Mouse (Mus musculus): Measurements from ENCODE around the gene Zbtb16. TPM values are rescaled to one million over a fixed set of nuclear protein-coding genes. Genes with fewer than 3 reads are reported as not detected.

Zbtb16 gene
- polyA plus RNA-seq, 1 experiment from 2014 or later: 2.1 TPM

- Histone ChIP-seq H3K27ac (no peak overlapping the region), H3K36me3 (no peaks in the 10 kb centered on the region), H3K27me3 (peaks cover 39% of the 10 kb centered on the region), H3K9ac (no peak overlapping the region), H3K4me1 (peaks cover 30% of the 10 kb centered on the region), H3K4me3 (replicated peaks) (no peak overlapping the region), H3K9me3 (replicated peaks) (0 out of 2 replicates have a peak, but pooled peaks cover 6% of the 10 kb centered on the region), H3K4me2 (no peak overlapping the region)
- WGBS: 28% methylated on average over 10 of the region's 10 CpGs
- ATAC-seq (replicated peaks; ENCODE audit: low FRiP score): no peak
These were observed 188.3 kb downstream of the Zbtb16 start for GRCm38 (mm10) chr9:48647648-48648284.

- H3K27ac ChIP-seq: no peak overlapping the region
- H3K9ac ChIP-seq: no peak overlapping the region
- H3K4me2 ChIP-seq: no peak overlapping the region
- no peak for ATAC-seq (replicated peaks; ENCODE audit: low FRiP score)
- peaks cover 39% of the 10 kb centered on the region for H3K27me3 ChIP-seq
- H3K4me1 ChIP-seq: peaks cover 30% of the 10 kb centered on the region
- H3K4me3 ChIP-seq (replicated peaks): no peak overlapping the region
- WGBS: 56% methylated on average over 16 of the region's 16 CpGs
- H3K36me3 ChIP-seq: no peaks in the 10 kb centered on the region
- H3K9me3 ChIP-seq (replicated peaks): 0 out of 2 replicates have a peak, but pooled peaks cover 6% of the 10 kb centered on the region
These were observed 189.0 kb downstream of the Zbtb16 start for GRCm38 (mm10) chr9:48646781-48647647.

- 24% methylated on average over 4 of the region's 4 CpGs for WGBS
- Histone ChIP-seq H3K9me3 (replicated peaks) (0 out of 2 replicates have a peak, but pooled peaks cover 6% of the 10 kb centered on the region), H3K9ac (no peak overlapping the region), H3K4me2 (no peak overlapping the region), H3K4me3 (replicated peaks) (no peak overlapping the region), H3K36me3 (no peaks in the 10 kb centered on the region), H3K27ac (no peak overlapping the region), H3K4me1 (peaks cover 30% of the 10 kb centered on the region), H3K27me3 (peaks cover 39% of the 10 kb centered on the region)
- no peak for ATAC-seq (replicated peaks; ENCODE audit: low FRiP score)
These were observed 189.8 kb downstream of the Zbtb16 start for GRCm38 (mm10) chr9:48646251-48646650.

GRCm38 (mm10) chr9:48645648-48646126 is 190.3 kb downstream of the Zbtb16 start:
- Histone ChIP-seq H3K27me3 (peaks cover 35% of the 10 kb centered on the region), H3K4me3 (replicated peaks) (no peak overlapping the region), H3K36me3 (no peaks in the 10 kb centered on the region), H3K27ac (no peak overlapping the region), H3K4me2 (no peak overlapping the region), H3K9ac (no peak overlapping the region), H3K4me1 (peaks cover 30% of the 10 kb centered on the region), H3K9me3 (replicated peaks) (0 out of 2 replicates have a peak, but pooled peaks cover 6% of the 10 kb centered on the region)
- no peak for ATAC-seq (replicated peaks; ENCODE audit: low FRiP score)
- 49% methylated on average over 4 of the region's 4 CpGs for WGBS

GRCm38 (mm10) chr9:48644926-48645647 is 190.9 kb downstream of the Zbtb16 start:
- H3K9ac ChIP-seq: no peak overlapping the region
- H3K27ac ChIP-seq: no peak overlapping the region
- 0 out of 2 replicates have a peak, but pooled peaks cover 6% of the 10 kb centered on the region for H3K9me3 ChIP-seq (replicated peaks)
- peaks cover 28% of the 10 kb centered on the region for H3K4me1 ChIP-seq
- ATAC-seq (replicated peaks; ENCODE audit: low FRiP score): no peak
- no peaks in the 10 kb centered on the region for H3K36me3 ChIP-seq
- no peak overlapping the region for H3K4me3 ChIP-seq (replicated peaks)
- peaks cover 30% of the 10 kb centered on the region for H3K27me3 ChIP-seq
- no peak overlapping the region for H3K4me2 ChIP-seq
- WGBS: 52% methylated on average over 13 of the region's 13 CpGs

GRCm38 (mm10) chr9:48644376-48644775 is 191.6 kb downstream of the Zbtb16 start:
- no peak for ATAC-seq (replicated peaks; ENCODE audit: low FRiP score)

GRCm38 (mm10) chr9:48641636-48642035 is 194.4 kb downstream of the Zbtb16 start:
- no peaks in the 10 kb centered on the region for H3K36me3 ChIP-seq
- 0 out of 2 replicates have a peak, but pooled peaks cover 6% of the 10 kb centered on the region for H3K9me3 ChIP-seq (replicated peaks)
- H3K27me3 ChIP-seq: peaks cover 12% of the 10 kb centered on the region
- no peaks in the 10 kb centered on the region for H3K4me1 ChIP-seq
- no peak overlapping the region for H3K4me3 ChIP-seq (replicated peaks)
- no peak overlapping the region for H3K4me2 ChIP-seq
- no peak for ATAC-seq (replicated peaks; ENCODE audit: low FRiP score)
- no peak overlapping the region for H3K9ac ChIP-seq
- H3K27ac ChIP-seq: no peak overlapping the region
- 93% methylated on average over 8 of the region's 8 CpGs for WGBS

More at GRCm38 (mm10) chr9:48644376-48644775, 191.6 kb downstream of the Zbtb16 start:
- peaks cover 22% of the 10 kb centered on the region for H3K4me1 ChIP-seq
- H3K36me3 ChIP-seq: no peaks in the 10 kb centered on the region
- WGBS: 84% methylated on average over 3 of the region's 3 CpGs
- 0 out of 2 replicates have a peak, but pooled peaks cover 6% of the 10 kb centered on the region for H3K9me3 ChIP-seq (replicated peaks)
- H3K4me3 ChIP-seq (replicated peaks): no peak overlapping the region
- no peak overlapping the region for H3K9ac ChIP-seq
- H3K4me2 ChIP-seq: no peak overlapping the region
- H3K27ac ChIP-seq: no peak overlapping the region
- H3K27me3 ChIP-seq: peaks cover 28% of the 10 kb centered on the region

- 0 out of 2 replicates have a peak, but pooled peaks cover 6% of the 10 kb centered on the region for H3K9me3 ChIP-seq (replicated peaks)
- H3K4me3 ChIP-seq (replicated peaks): no peak overlapping the region
- no peak overlapping the region for H3K4me2 ChIP-seq
- no peaks in the 10 kb centered on the region for H3K4me1 ChIP-seq
- no peak for ATAC-seq (replicated peaks; ENCODE audit: low FRiP score)
- H3K9ac ChIP-seq: no peak overlapping the region
- no peak overlapping the region for H3K27ac ChIP-seq
- peaks cover 8% of the 10 kb centered on the region; the same call in 1 of the 2 replicates for H3K27me3 ChIP-seq
- H3K36me3 ChIP-seq: no peaks in the 10 kb centered on the region
- WGBS: 78% methylated on average over 8 of the region's 8 CpGs
These were observed 195.1 kb downstream of the Zbtb16 start for GRCm38 (mm10) chr9:48640881-48641280.

GRCm38 (mm10) chr9:48638176-48638803 is 197.7 kb downstream of the Zbtb16 start:
- peaks cover 5% of the 10 kb centered on the region; the same call in 1 of the 2 replicates for H3K4me1 ChIP-seq
- no peak for ATAC-seq (replicated peaks; ENCODE audit: low FRiP score)
- H3K4me3 ChIP-seq (replicated peaks): no peak overlapping the region
- H3K36me3 ChIP-seq: no peaks in the 10 kb centered on the region
- H3K27ac ChIP-seq: no peak overlapping the region
- H3K27me3 ChIP-seq: peaks cover 8% of the 10 kb centered on the region; the same call in 1 of the 2 replicates
- whole genome bisulfite sequencing: 53% methylated on average over 15 of the region's 15 CpGs
- no peaks in the 10 kb centered on the region for H3K9me3 ChIP-seq (replicated peaks)
- H3K4me2 ChIP-seq: no peak overlapping the region
- H3K9ac ChIP-seq: no peak overlapping the region

- 88% methylated on average over 7 of the region's 7 CpGs for WGBS
- Histone ChIP-seq H3K4me3 (replicated peaks) (no peak overlapping the region), H3K27ac (no peak overlapping the region), H3K9me3 (replicated peaks) (no peaks in the 10 kb centered on the region), H3K27me3 (peaks cover 8% of the 10 kb centered on the region; the same call in 1 of the 2 replicates), H3K4me2 (no peak overlapping the region), H3K4me1 (peaks cover 5% of the 10 kb centered on the region; the same call in 1 of the 2 replicates), H3K36me3 (no peaks in the 10 kb centered on the region), H3K9ac (no peak overlapping the region)
- ATAC-seq (replicated peaks; ENCODE audit: low FRiP score): no peak
These were observed 198.9 kb downstream of the Zbtb16 start for GRCm38 (mm10) chr9:48637161-48637560.
